Mouse (Mus musculus) kidney, adult 2 months (tissue): ENCODE results near the gene Hint1.

ENCODE experiments used
- CTCF ChIP-seq: fragments of 200-500 bp; conservative IDR thresholded peaks from 2 replicates; pipeline ENCODE4 v1.5.1; 2011; ENCODE audit warnings: low read depth, mild to moderate bottlenecking, control low read depth, low read length, moderate library complexity, mixed read lengths; ENCODE audit not compliant: insufficient read depth, insufficient read length
- POLR2A ChIP-seq: fragments of 200-500 bp; IDR thresholded peaks from one replicate; pipeline ENCODE4 v1.6.1; 2011; ENCODE audit warnings: low read depth, low read length, control low read depth

DNA sequence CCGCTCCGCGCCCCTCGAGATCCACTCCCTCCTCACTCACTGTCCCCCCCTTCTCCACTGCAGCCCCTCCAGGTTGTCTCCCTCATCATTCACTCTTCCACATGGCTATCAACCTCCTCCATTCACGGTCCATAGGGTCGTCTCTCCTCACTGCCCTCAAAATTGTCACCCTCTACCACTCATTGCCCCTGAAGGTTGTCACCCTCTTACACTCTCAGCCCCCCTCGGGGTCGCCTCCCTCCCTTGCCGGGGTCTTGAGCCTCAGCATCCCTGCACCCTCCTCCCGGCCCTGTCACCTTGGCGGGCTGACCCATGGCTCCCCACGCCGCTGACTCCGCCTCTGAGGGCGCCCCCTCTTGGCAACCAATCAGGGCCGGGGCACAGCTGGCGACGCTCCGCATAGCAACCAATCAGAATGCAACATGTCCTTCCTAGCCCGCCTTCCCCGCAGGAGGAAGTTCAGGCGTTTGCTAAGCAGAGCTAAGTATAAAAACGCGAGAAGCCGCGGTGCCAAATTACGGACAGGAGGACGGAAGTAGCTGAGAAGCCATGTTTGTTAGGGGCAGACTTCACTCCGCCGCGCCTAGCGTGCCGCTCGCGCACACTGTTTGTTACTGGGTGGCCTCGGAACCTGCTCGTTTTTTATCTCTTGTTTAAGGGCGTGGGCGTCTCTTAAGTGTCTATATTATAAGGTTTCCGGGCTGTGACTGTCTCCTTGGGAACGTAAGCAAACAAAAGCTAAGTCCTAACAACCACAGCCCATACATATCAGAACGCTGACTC lies 5.7 kb upstream of the Hint1 start, which contains the start of gene Lyrm7:
- TF ChIP-seq CTCF (no peak), POLR2A (peak; percentile 81)
